Mouse (Mus musculus) lung, postnatal 0 days (tissue): ENCODE data around the gene Col11a2. TPM values are rescaled to one million over a fixed set of nuclear protein-coding genes. Genes with fewer than 3 reads are reported as not detected.
A peak's percentile ranks its signal among the peaks of the same experiment; 100 is the strongest.

ENCODE experiments used
- ATAC-seq: fragments of 200-750 bp; cut with Nextera tagmentation; 2 replicates; pipeline ENCODE4 v1.8.0; 2017; ENCODE audit warnings: moderate library complexity
- DNase-seq: peaks from one replicate; pipeline ENCODE4 v3.0.0-alpha.2; 2016; ENCODE audit warnings: low spot score
- H3K27ac ChIP-seq: fragments of 300-500 bp; sonication (generic); 2 replicates; pipeline ENCODE4 v1.5.1; 2014; ENCODE audit warnings: antibody characterized with exemption, mild to moderate bottlenecking, low read length, mixed read lengths
- H3K27me3 ChIP-seq: fragments of 300-500 bp; sonication (generic); replicated peaks from 2 replicates; pipeline ENCODE4 v1.6.1; 2014; ENCODE audit warnings: low read length, mixed read lengths; ENCODE audit not compliant: insufficient read depth
- H3K36me3 ChIP-seq: fragments of 300-500 bp; sonication (generic); 2 replicates; pipeline ENCODE4 v1.6.1; 2014; ENCODE audit warnings: low read length, mixed read lengths; ENCODE audit not compliant: insufficient read depth
- H3K4me1 ChIP-seq: fragments of 300-500 bp; sonication (generic); 2 replicates; pipeline ENCODE4 v1.6.1; 2014; ENCODE audit warnings: antibody characterized with exemption, low read depth, low read length, mixed read lengths; ENCODE audit not compliant: insufficient read depth
- H3K4me2 ChIP-seq: fragments of 300-500 bp; sonication (generic); replicated peaks from 2 replicates; pipeline ENCODE4 v1.6.1; 2014; ENCODE audit warnings: low read depth, mild to moderate bottlenecking, low read length, moderate library complexity, mixed read lengths
- H3K4me3 ChIP-seq: fragments of 300-500 bp; sonication (generic); 2 replicates; pipeline ENCODE4 v1.5.1; 2014; ENCODE audit warnings: low read depth, low read length
- H3K9ac ChIP-seq: fragments of 300-500 bp; sonication (generic); replicated peaks from 2 replicates; pipeline ENCODE4 v1.6.1; 2014; ENCODE audit warnings: low read depth, mild to moderate bottlenecking
- H3K9me3 ChIP-seq: fragments of 300-500 bp; sonication (generic); 2 replicates; pipeline ENCODE4 v1.6.1; 2016; ENCODE audit warnings: low read length, mixed read lengths
- CTCF ChIP-seq: IDR thresholded peaks from 2 replicates; pipeline ENCODE4 v1.5.1; 2016; ENCODE audit warnings: antibody characterized with exemption, mild to moderate bottlenecking
- EP300 ChIP-seq: IDR thresholded peaks from 2 replicates; pipeline ENCODE4 v1.6.1; 2016; ENCODE audit warnings: antibody characterized with exemption, mild to moderate bottlenecking, control low read depth
- WGBS: fragments of 180-500 bp; shearing (Covaris S2); extraction: QIAGEN DNeasy Blood & Tissue Kit; methylation state at CpG from one replicate; pipeline ENCODE4 v1.1.7; 2014; 5-methylcytosine and 5-hydroxymethylcytosine counted together
- polyA plus RNA-seq: library from polyadenylated mRNA; unstranded; fragments of >200 nt; fragmentation: Nextera tagmentation; extraction: Ambion mirVana; gene quantifications from 2 replicates; pipeline ENCODE4 v1.2.1, GENCODE M21; 2015

Gene Col11a2
- polyA plus RNA-seq, 1 experiment from 2014 or later: 0.25 TPM

GRCm38 (mm10) chr17:34083104-34083503 lies 43.9 kb downstream of the Col11a2 start:
- ATAC-seq (no peak), DNase-seq (no peak)
- WGBS: 15% methylated on average over 8 of the region's 8 CpGs
- H3K36me3 ChIP-seq: no peaks in the 10 kb centered on the region
- H3K4me1 ChIP-seq: no peaks in the 10 kb centered on the region
- H3K4me3 ChIP-seq: no peak overlapping the region
- no peak overlapping the region for H3K9ac ChIP-seq
- H3K27me3 ChIP-seq: no peaks in the 10 kb centered on the region
- no peak overlapping the region for H3K4me2 ChIP-seq
- no peak for TF ChIP-seq CTCF
- TF ChIP-seq EP300: no peak
- no peak overlapping the region for H3K27ac ChIP-seq
- no peaks in the 10 kb centered on the region for H3K9me3 ChIP-seq

- no peak overlapping the region for H3K9ac ChIP-seq
- H3K4me3 ChIP-seq: no peak overlapping the region
- H3K27ac ChIP-seq: no peak overlapping the region
- no peaks in the 10 kb centered on the region for H3K27me3 ChIP-seq
- TF ChIP-seq CTCF (no peak), EP300 (no peak)
- no peaks in the 10 kb centered on the region for H3K36me3 ChIP-seq
- no peaks in the 10 kb centered on the region for H3K9me3 ChIP-seq
- ATAC-seq (no peak), DNase-seq (no peak)
- WGBS: 35% methylated on average over 2 of the region's 2 CpGs
- no peaks in the 10 kb centered on the region for H3K4me1 ChIP-seq
- H3K4me2 ChIP-seq: no peak overlapping the region
These were observed 48.1 kb downstream of the Col11a2 start for GRCm38 (mm10) chr17:34087386-34087785.

DNA sequence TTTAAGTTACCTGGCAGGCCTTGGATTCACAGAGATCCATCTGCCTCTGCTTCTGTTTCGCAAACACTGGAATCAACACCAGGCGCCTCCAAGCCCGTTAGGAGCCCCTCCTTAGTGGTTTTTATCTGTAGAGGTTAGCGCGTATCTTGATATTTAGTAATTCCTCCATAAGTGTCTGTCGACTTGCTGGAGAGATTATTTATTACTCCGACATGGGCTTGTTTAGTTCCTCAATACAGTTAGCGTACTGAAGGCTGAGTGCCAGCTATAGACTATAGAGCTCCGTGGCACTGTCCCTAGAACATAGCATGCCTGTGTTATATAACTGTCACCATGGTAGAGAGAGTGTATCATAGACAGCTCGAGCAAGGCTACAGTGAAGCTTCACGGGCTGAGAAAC lies 48.9 kb downstream of the Col11a2 start:
- ATAC-seq: no peak
- DNase-seq: no peak
- Histone ChIP-seq H3K27me3 (no peaks in the 10 kb centered on the region), H3K4me3 (no peak overlapping the region), H3K9ac (no peak overlapping the region), H3K27ac (no peak overlapping the region), H3K4me2 (no peak overlapping the region), H3K9me3 (no peaks in the 10 kb centered on the region), H3K4me1 (no peaks in the 10 kb centered on the region), H3K36me3 (no peaks in the 10 kb centered on the region)
- WGBS: 66% methylated on average over 11 of the region's 11 CpGs
- TF ChIP-seq EP300: no peak
- TF ChIP-seq CTCF: no peak

DNA sequence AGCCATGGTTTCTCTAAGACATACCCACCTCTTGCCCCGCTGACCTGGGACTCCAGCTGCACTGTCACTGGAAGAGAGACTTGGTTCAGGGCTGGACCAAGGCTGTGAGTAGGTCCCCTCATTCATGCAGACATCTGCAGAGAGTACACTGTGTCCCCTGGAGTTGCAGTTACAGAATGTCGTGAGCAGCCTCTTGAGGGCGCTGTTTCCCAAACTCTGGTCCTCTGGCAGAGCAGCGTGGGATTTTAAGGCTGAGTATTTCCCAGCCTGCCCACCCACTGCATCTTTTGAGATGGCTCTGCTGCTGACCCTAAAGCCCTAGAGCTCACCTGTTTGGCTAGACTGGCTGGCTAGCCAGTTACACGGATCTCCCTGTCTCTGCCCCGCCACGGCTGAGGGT lies 51.7 kb downstream of the Col11a2 start:
- TF ChIP-seq EP300 (no peak), CTCF (peak; percentile 55)
- Histone ChIP-seq H3K27me3 (no peaks in the 10 kb centered on the region), H3K4me3 (no peak overlapping the region), H3K4me2 (no peak overlapping the region), H3K36me3 (no peaks in the 10 kb centered on the region), H3K4me1 (no peaks in the 10 kb centered on the region), H3K9me3 (no peaks in the 10 kb centered on the region), H3K9ac (no peak overlapping the region), H3K27ac (no peak overlapping the region)
- ATAC-seq (no peak), DNase-seq (no peak)
- 51% methylated on average over 7 of the region's 7 CpGs for WGBS

DNA sequence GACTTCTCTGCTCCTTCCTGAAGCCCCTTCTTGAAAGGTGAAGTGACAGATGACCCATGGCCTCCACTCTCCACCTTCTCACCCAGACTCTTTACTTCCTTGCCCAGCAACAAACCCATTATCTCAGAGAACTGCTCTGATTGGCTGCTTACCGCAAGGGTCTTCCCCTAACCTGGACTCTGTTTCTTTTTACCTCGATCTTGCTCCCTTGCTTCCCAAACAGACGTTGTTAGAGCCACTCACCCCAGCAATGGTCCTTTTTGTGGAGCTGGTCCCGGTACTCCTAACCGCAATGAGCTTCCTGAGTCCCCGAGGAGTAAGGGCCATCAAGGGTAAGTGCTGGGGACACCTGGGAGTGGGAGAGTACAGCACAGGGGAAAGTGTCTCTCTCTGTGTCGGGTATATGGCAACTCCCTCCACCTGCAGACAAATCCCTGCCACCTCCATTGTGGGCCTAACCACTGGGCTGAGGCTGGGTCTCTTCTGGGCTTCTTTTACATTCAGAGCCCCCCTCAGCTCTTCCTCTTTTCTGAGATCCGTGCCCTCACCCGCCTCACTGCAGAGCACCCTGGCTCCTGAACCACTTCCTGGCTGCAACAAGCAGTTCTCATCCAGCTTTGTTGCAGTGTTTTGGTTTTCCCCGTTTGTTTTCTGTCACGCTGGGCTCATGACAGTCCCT lies 53.1 kb downstream of the Col11a2 start, which contains the start of gene H2-Oa:
Gene H2-Oa, plus strand, starts transcription at position 144 of the 679 bp plus-strand sequence.
- no peak within 1 kb of the TSS for H3K27ac ChIP-seq
- H3K9me3 ChIP-seq: no peaks in the 10 kb centered on the region
- H3K27me3 ChIP-seq: no peaks in the 10 kb centered on the region
- H3K4me2 ChIP-seq: no peak within 1 kb of the TSS
- ATAC-seq (no peak), DNase-seq (no peak)
- H3K4me1 ChIP-seq: no peaks in the 10 kb centered on the region
- H3K9ac ChIP-seq: no peak within 1 kb of the TSS
- 31% methylated on average over 11 of the region's 11 CpGs for WGBS
- no peaks in the 10 kb centered on the region for H3K36me3 ChIP-seq
- H3K4me3 ChIP-seq: no peak within 1 kb of the TSS
- TF ChIP-seq CTCF (no peak), EP300 (no peak)

GRCm38 (mm10) chr17:34093199-34093874 lies 54.1 kb downstream of the Col11a2 start:
- no peaks in the 10 kb centered on the region for H3K9me3 ChIP-seq
- no peak overlapping the region for H3K4me3 ChIP-seq
- H3K4me2 ChIP-seq: no peak overlapping the region
- ATAC-seq: no peak
- H3K36me3 ChIP-seq: no peaks in the 10 kb centered on the region
- H3K27ac ChIP-seq: no peak overlapping the region
- no peak overlapping the region for H3K9ac ChIP-seq
- 31% methylated on average over 7 of the region's 7 CpGs for WGBS
- H3K27me3 ChIP-seq: no peaks in the 10 kb centered on the region
- TF ChIP-seq EP300: no peak
- TF ChIP-seq CTCF: no peak
- no peak for DNase-seq
- H3K4me1 ChIP-seq: no peaks in the 10 kb centered on the region
